Mouse (Mus musculus) kidney, adult 9 months (tissue): ENCODE measurements at regions not wholly inside any gene's neighbourhood (a gene's known extent, or its start where the extent isn't known, plus 50 kb on each side); places are given as distances from the start of the nearest gene placed in this dataset.
A peak's percentile ranks its signal among the peaks of the same experiment; 100 is the strongest.

Experiments used
- DNase-seq: peaks from one replicate; pipeline ENCODE4 v3.0.0; 2022

- no peak for DNase-seq
Observed at GRCm38 (mm10) chrX:82741478-82741877, 207.2 kb upstream of the Dmd start.

GRCm38 (mm10) chrX:82764204-82764603 is 184.5 kb upstream of the Dmd start:
- no peak for DNase-seq

- DNase-seq: no peak
Observed at GRCm38 (mm10) chrX:82809171-82809570, 139.5 kb upstream of the Dmd start.

- DNase-seq: no peak
Observed at GRCm38 (mm10) chrX:82814618-82815017, 134.1 kb upstream of the Dmd start.

GRCm38 (mm10) chrX:82817045-82817444 is 131.6 kb upstream of the Dmd start:
- DNase-seq: peak; percentile 13

GRCm38 (mm10) chrX:82823606-82824005 is 125.1 kb upstream of the Dmd start:
- DNase-seq: no peak

- no peak for DNase-seq
Observed at GRCm38 (mm10) chrX:82866116-82866515, 82.6 kb upstream of the Dmd start.
